Mouse (Mus musculus) gastrocnemius, adult 2 months (tissue): ENCODE results near the gene Zswim3. TPM values are rescaled to one million over a fixed set of nuclear protein-coding genes. Genes with fewer than 3 reads are reported as not detected.

Experiments used
- DNase-seq: peaks from one replicate; pipeline ENCODE4 v3.0.0; 2022
- H3K27ac ChIP-seq: fragments of 200-600 bp; 2 replicates; pipeline ENCODE4 v1.8.1; 2022; ENCODE audit warnings: mild to moderate bottlenecking
- H3K4me3 ChIP-seq: fragments of 200-600 bp; 2 replicates; pipeline ENCODE4 v1.8.1; 2022; ENCODE audit warnings: mild to moderate bottlenecking, moderate library complexity
- CTCF ChIP-seq: fragments of 200-600 bp; IDR thresholded peaks from 2 replicates; pipeline ENCODE4 v1.8.1; 2022; ENCODE audit warnings: antibody characterized with exemption, mild to moderate bottlenecking, moderate library complexity
- intact Hi-C: fragments of 180-260 bp; cut with DNase I; formaldehyde crosslinking; loops from one replicate; pipeline ENCODE4 v1.15.1; 2025
- long read RNA-seq, 2 experiments: library from polyadenylated mRNA; stranded (forward); transcript quantifications; one replicate each; pipeline ENCODE4 v2.0.0; 2021
- total RNA-seq, 2 experiments: library from RNA; stranded (reverse); gene quantifications; 2 replicates each; pipeline ENCODE4 v1.2.3; 2021

Zswim3 gene
- total RNA-seq = 1 to 10 TPM; 1.2 to 1.4 TPM
- long read RNA-seq, experiment 1 = 0 reads
- long read RNA-seq, experiment 2, partial matches to known transcripts = 0 of 2 reads
- long read RNA-seq, experiment 2, other reads (novel, unspliced or antisense) = 0 of 2 reads

DNA sequence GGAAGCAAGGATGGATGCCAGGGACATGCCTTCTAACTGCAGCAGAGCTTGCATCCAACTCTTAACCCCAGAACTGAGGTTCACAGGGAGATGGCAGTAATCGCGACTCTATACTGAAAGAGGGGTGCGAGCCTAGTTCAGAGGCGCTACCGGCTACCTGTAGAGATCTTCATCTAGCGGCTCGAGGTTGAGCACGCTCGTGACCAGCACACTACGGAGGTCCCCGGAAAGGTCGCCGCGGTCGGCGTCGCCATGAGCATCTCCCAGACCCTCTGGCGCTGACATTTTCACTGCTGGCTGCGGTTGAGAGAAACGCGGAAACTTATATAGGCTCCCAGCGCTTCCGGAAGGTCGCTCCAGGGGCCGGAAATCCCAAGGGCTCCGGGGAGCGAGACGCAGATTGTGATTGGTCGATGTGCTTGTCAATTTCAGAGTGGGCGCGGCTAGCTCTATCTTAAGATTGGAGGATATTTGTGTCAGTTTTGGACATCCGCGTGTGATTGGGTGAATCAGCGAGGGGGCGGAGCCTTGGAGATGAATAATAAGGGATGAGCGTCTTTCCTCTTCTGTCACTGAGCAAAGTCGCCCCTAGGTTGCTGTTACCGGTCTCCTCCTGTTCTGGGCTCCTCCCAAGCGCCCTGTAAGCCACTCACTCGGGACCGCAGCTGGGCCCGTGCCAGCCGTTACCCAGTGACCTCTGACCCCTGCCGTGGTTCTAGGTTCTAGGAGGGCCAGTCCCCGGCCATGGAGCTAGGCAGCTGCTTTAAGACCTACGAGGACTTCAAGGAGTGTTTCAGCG is at the start of gene Zswim3, which contains the start of gene Acot8:
Zswim3 (plus strand) TSS at position 566 of the 799 bp plus-strand sequence.
Acot8 (minus strand) TSS at position 350 of the 799 bp plus-strand sequence.
- peak; percentile 95 for DNase-seq
- no peak for TF ChIP-seq CTCF
- intact Hi-C loops = no loop called here
- Histone ChIP-seq H3K4me3 (peak within 1 kb of the TSS; percentile 90), H3K27ac (peak within 1 kb of the TSS; percentile 88)

- no peak for TF ChIP-seq CTCF
- intact Hi-C loops = no loop called here
- peak; percentile 17 for DNase-seq
- Histone ChIP-seq H3K27ac (no peak overlapping the region), H3K4me3 (no peak overlapping the region)
Measured at GRCm38 (mm10) chr2:164757841-164758240, 47.1 kb upstream of the Zswim3 start.

GRCm38 (mm10) chr2:164758692-164759091 is 46.2 kb upstream of the Zswim3 start:
- no peak for DNase-seq
- intact Hi-C loops = no loop called here
- no peak overlapping the region for H3K27ac ChIP-seq
- no peak overlapping the region for H3K4me3 ChIP-seq
- no peak for TF ChIP-seq CTCF

DNA sequence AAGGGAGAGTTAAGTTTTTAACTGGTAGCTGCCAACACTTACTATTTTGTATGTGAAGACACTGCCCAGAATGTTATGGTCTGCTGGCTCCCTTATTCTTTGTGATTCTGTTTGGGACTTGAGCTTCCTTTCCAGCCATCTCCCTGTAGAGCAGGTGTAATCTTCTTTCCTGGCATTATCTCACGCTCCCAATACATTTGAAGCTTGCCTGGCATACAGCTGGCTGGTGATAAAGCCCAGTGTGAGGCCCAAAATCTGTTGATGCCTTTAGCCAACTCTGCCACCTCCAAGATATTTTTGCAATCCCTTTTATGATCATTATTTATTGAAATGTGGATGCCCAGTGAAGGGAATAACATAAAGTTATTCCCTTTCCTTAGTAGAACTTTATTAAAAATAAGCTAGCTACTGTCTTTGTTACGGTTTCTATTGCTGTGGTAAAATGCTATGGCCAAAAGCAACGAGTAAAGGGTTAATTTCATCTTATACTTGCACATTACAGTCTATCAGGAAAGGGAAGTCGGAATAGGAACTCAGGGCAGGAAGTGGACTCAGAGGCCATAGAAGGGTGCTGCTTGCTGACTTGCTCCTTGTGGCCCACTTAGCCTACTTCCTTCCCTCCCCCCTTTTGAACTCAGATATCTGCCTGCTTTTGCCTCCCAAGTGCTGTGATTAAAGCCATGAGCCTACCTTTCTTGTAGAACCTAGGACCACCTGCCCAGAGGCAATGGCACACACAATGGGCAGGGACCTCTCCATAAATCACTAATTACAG is 44.7 kb upstream of the Zswim3 start:
- DNase-seq = no peak
- intact Hi-C loops = no loop called here
- no peak for TF ChIP-seq CTCF
- Histone ChIP-seq H3K4me3 (no peak overlapping the region), H3K27ac (no peak overlapping the region)

DNA sequence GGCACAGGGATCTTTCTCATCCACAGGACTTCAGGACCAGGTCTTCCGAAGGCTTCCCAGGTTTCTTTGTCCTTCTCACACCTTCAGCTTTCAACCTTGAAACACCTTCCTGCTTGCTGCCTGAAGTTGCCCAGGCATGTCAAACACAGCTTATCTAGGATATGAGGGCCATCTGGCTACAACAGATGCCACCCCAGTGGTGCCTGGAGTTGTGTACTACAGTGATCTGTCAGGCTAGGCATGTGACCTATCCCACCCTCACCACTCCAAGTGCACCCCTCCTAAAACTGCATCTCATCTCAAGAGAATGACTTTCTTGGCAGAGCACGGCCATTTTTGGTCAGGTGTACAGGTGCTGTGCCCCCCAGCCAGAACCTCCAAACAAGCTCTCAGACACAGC is 43.4 kb upstream of the Zswim3 start:
- H3K4me3 ChIP-seq = no peak overlapping the region
- intact Hi-C loops = no loop called here
- no peak overlapping the region for H3K27ac ChIP-seq
- DNase-seq = no peak
- TF ChIP-seq CTCF = no peak

DNA sequence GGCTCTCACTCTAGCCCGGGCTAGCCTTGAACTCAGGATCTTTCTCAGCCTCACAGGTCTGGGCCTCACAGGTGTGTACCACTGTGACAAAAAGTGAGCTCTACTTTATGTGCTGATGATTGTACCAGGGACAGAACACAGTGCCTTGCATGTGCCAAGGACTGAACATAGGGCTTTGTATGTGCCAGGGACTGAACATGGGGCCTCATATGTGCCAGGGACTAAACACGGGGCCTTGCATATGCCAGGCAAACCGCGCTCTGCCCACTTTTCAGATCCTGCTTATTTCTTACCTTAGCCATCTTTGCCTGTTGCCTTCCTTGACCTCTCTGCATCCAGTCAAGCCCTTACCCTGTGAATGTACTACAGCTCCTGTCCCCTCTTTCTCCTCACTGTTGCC is 42.9 kb upstream of the Zswim3 start:
- intact Hi-C loops = no loop called here
- Histone ChIP-seq H3K27ac (no peak overlapping the region), H3K4me3 (no peak overlapping the region)
- no peak for TF ChIP-seq CTCF
- DNase-seq = no peak

DNA sequence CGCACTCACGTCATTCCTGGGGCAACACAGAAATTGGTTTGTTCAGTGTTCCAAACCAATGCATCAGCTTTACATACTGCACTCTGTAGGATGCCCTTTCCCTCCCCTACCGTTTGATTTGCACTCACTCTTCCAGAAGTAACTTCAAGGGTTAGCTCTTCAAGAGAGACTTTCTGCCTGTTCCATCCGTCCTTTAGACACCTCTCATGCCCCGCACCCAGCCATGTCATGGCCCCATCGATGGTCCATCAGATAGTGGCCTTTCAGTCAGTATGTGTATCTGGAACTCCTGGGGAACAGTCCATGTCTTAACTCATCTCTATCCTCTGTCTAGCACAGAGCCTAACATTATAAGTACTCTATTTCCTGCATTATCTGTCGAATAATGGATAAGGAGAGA is 42.3 kb upstream of the Zswim3 start:
- intact Hi-C loops = no loop called here
- Histone ChIP-seq H3K4me3 (no peak overlapping the region), H3K27ac (no peak overlapping the region)
- no peak for DNase-seq
- TF ChIP-seq CTCF = no peak

DNA sequence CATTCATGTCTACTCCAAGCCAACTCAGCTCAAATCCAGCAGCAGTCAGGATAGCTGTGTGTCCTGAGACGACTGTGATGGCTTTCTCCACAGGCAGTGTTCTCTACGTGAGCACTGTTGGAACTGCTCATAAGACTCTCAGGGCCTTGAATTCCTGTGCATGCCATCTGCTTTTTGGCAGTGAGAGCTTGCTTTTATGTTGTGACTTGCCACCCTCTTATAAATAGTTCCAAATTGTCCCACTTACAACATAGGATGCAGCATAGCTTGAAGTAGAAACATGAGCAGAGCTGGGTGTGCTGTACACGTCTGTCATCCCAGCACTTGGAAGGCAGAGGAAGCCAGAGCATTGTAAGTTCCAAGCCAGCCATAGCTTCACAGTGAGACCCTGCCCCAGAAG is 39.1 kb upstream of the Zswim3 start:
- intact Hi-C loops = no loop called here
- DNase-seq = no peak
- Histone ChIP-seq H3K27ac (peak overlapping the region; percentile 62), H3K4me3 (no peak overlapping the region)
- no peak for TF ChIP-seq CTCF

DNA sequence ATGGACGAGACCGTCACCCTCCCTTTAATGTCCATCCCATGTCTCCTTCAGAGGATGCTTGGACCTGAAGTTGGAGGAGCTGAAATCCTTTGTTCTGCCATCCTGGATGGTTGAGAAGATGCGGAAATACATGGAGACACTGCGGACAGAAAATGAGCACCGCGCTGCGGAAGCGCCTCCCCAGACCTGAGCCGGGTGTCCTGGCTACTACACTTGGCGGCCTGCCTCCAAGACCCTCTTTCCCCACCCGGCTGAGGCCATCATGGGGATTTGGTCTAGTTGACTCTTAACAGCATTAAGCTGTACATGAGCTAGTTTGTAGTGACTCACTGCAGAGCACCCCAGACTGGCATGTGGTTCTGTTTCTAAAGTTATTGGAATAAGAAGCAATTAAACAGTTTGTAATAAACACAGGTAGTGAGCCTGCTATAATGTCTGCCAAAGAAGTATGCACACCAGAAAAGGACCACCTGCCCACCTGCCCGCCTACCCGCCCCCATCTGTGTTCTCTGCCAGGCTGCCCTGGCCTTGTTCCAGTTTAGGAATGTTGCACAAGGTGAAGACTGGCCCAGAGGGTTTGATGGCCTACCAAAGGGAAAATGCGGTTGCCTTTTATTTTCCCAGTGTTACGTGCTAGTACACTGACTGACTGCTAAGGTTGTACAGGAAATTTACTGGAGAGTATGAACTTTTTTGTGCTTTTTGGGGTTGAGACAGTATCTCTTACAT is 36.9 kb upstream of the Zswim3 start:
- TF ChIP-seq CTCF = no peak
- H3K27ac ChIP-seq = no peak overlapping the region; the same call in 1 of the 2 replicates
- no peak overlapping the region for H3K4me3 ChIP-seq
- no peak for DNase-seq
- intact Hi-C loops = no loop called here

GRCm38 (mm10) chr2:164769258-164770037 is 35.5 kb upstream of the Zswim3 start, which contains the start of gene Ube2c:
Gene Ube2c, plus strand, starts transcription at chr2:164769898.
- H3K4me3 ChIP-seq = peak within 1 kb of the TSS; percentile 83
- peak; percentile 41 for TF ChIP-seq CTCF
- intact Hi-C loops = no loop called here
- peak within 1 kb of the TSS; percentile 82 for H3K27ac ChIP-seq
- peak; percentile 98 for DNase-seq

DNA sequence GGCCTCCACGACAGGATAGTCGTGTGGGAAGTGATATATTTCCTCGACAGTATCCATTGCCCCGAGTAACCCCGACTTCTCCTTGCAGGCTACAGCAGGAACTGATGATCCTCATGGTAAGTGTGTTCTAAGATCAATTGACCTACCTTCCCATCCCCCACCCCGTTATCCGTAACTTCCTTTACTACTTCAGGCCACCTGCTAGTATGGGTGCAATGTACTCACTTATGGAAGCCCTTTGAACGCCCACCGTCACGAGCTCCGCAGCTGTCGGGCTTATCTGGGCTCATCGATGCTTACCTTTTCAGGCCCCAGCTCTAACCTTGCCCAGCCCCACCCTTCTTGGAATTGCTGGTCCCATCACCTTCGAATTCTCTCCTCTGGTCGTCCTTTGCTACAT is 34.6 kb upstream of the Zswim3 start:
- intact Hi-C loops = no loop called here
- no peak for TF ChIP-seq CTCF
- Histone ChIP-seq H3K27ac (no peak overlapping the region), H3K4me3 (peak overlapping the region; percentile 83)
- no peak for DNase-seq

DNA sequence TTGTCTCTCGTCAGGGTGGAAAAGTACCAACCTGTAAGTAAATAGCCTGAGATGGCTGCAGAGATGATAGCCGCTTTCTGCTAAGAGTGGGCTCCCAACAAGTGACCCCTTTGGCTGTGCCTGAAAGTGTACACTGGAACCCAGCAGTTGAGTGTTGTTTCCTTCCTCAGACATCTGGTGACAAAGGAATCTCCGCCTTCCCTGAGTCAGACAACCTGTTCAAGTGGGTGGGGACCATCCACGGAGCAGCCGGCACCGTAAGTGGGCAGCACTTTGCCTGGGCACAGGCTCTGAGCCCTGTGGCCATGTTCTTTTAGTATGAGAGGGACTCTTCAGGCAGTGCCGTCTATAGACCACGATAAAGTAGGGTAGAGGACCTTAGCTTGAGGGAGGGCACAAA is 33.8 kb upstream of the Zswim3 start:
- TF ChIP-seq CTCF = no peak
- H3K4me3 ChIP-seq = no peak overlapping the region
- H3K27ac ChIP-seq = no peak overlapping the region
- DNase-seq = no peak
- intact Hi-C loops = no loop called here
